Mouse (Mus musculus) heart, embryonic 12.5 days (tissue): ENCODE measurements around the gene Tmem150c. TPM values are rescaled to one million over a fixed set of nuclear protein-coding genes. Genes with fewer than 3 reads are reported as not detected.

Experiments
- polyA plus RNA-seq: library from polyadenylated mRNA; unstranded; fragments of >200 nt; fragmentation: Nextera tagmentation; extraction: Ambion mirVana; gene quantifications from 2 replicates; pipeline ENCODE4 v1.2.1, GENCODE M21; 2016

Tmem150c gene
- polyA plus RNA-seq, 1 experiment from 2014 or later, result 1.1 TPM

Other genes with a start within 250 kb of the Tmem150c start
- 213 and 235 TPM in 2 replicates for gene Hnrnpd, start 180.9 kb downstream of the Tmem150c start, polyA plus RNA-seq
- 1.4 and 1.6 TPM in 2 replicates for gene 4930524J08Rik, start 180.7 kb downstream of the Tmem150c start, polyA plus RNA-seq
- 112 and 117 TPM in 2 replicates for gene Hnrnpdl, start 120.1 kb downstream of the Tmem150c start, polyA plus RNA-seq
- gene Enoph1, start 119.8 kb downstream of the Tmem150c start, polyA plus RNA-seq, result 26.0 and 26.9 TPM in 2 replicates